8 mouse cellular contexts compared by ENCODE assay signal in the genomic region with DNA sequence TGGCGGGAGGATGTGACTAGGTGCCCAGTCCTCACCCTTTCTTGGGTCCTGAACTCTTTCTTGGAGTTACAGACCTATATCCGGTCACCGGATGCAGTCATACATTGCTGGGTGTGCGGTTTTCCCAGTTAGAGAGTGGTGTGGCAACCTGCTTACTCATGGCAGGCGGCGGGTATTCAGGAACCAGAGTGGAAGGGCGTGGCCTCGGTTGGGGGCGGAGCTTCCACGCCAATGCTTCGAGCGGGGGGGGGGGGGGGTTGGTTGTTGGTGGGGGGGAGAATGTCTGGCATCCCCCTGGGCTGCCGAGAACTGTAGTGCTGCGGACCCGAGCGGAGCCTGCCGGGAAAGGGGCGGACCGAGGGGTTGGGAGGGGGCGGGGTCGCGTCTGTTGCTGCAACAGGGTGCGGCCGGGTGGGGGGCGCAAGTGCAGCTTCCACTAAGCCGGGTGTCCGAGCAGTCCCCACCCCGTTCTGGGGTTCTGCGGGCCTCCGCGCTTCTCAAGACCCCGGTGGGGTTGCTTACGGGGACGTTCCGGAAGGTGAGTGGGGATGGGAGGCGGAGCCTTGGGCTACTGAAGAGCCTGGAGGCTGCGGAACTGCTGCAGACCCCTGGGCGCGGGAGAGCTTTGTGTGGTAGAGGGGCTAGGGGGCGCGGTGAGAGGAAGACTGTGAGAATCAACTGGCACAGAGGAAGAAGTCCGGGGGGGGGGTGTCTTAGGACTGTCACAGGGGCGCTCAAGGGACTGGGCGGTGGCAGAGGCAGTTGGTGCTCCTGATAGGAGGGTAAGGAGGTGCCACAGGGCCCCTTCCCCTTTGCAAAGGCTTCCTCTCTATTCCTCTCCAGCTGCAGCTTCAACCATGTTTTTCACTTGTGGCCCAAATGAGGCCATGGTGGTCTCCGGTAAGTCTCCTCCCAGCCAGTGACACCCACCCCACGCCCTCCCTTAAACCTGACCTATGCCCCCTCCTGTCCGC. TPM values are rescaled to one million over a fixed set of nuclear protein-coding genes. Genes with fewer than 3 reads are reported as not detected.
DNase-seq lines count a peak whose midpoint lies in the region; ATAC-seq and TF ChIP-seq lines count a peak whose summit lies in the region.

Flot1 (plus strand) TSS at position 267 of the 974 bp plus-strand sequence.

- H3K9ac ChIP-seq in embryonic facial prominence, embryonic 11.5 days (replicated peaks; ENCODE audit: low read length): peak within 1 kb of the TSS; percentile 65
- H3K9ac ChIP-seq in limb, embryonic 14.5 days (ENCODE audit: low read depth, low read length, severe bottlenecking): peak within 1 kb of the TSS; percentile 69
- peak within 1 kb of the TSS; percentile 82 for H3K9ac ChIP-seq in midbrain, embryonic 16.5 days (ENCODE audit: low read depth, low read length)

- no peaks in the 10 kb centered on the region for H3K9me3 ChIP-seq in embryonic facial prominence, embryonic 11.5 days (replicated peaks; ENCODE audit: control insufficient read depth, low read length)
- H3K9me3 ChIP-seq in limb, embryonic 14.5 days (ENCODE audit: control insufficient read depth, low read length): no peaks in the 10 kb centered on the region
- no peaks in the 10 kb centered on the region for H3K9me3 ChIP-seq in midbrain, embryonic 16.5 days (replicated peaks; ENCODE audit: control insufficient read depth, low read length, poor library complexity, severe bottlenecking)

- TF ChIP-seq POLR2A in limb, embryonic 14.5 days (IDR thresholded peaks at IDR 0.05; ENCODE audit: borderline replicate concordance, extremely low read depth, insufficient read depth, insufficient read length): peak; percentile 28; the same call in 1 of the 2 replicates

- peak within 1 kb of the TSS; percentile 58 for H3K4me3 ChIP-seq in embryonic facial prominence, embryonic 11.5 days (ENCODE audit: low read depth, low read length)
- peak within 1 kb of the TSS; percentile 65 for H3K4me3 ChIP-seq in limb, embryonic 14.5 days (replicated peaks; ENCODE audit: low read length)
- H3K4me3 ChIP-seq in midbrain, embryonic 16.5 days (ENCODE audit: low read depth, low read length): peak within 1 kb of the TSS; percentile 70

- under 1% methylated on average over 39 of the region's 47 CpGs for WGBS in embryonic facial prominence, embryonic 11.5 days
- WGBS in limb, embryonic 14.5 days: under 1% methylated on average over 32 of the region's 47 CpGs
- under 1% methylated on average over 38 of the region's 47 CpGs for whole genome bisulfite sequencing in midbrain, embryonic 16.5 days

- peak within 1 kb of the TSS; percentile 95 for H3K4me2 ChIP-seq in embryonic facial prominence, embryonic 11.5 days (ENCODE audit: low read depth, low read length)
- H3K4me2 ChIP-seq in limb, embryonic 14.5 days (replicated peaks; ENCODE audit: low read depth, low read length, severe bottlenecking): peak within 1 kb of the TSS; percentile 97
- H3K4me2 ChIP-seq in midbrain, embryonic 16.5 days (ENCODE audit: low read length): peak within 1 kb of the TSS; percentile 79

- H3K4me1 ChIP-seq in embryonic facial prominence, embryonic 11.5 days (ENCODE audit: control insufficient read depth, insufficient read depth, low read length): peaks cover 3% of the 10 kb centered on the region
- peaks cover 18% of the 10 kb centered on the region; the same call in 1 of the 2 replicates for H3K4me1 ChIP-seq in limb, embryonic 14.5 days (ENCODE audit: control insufficient read depth, insufficient read depth, low read length)
- H3K4me1 ChIP-seq in midbrain, embryonic 16.5 days (ENCODE audit: control insufficient read depth, insufficient read depth, low read length): peaks cover 29% of the 10 kb centered on the region

- no peaks in the 10 kb centered on the region for H3K36me3 ChIP-seq in embryonic facial prominence, embryonic 11.5 days (replicated peaks; ENCODE audit: control insufficient read depth, insufficient read depth, low read depth, low read length)
- H3K36me3 ChIP-seq in limb, embryonic 14.5 days (ENCODE audit: control insufficient read depth, insufficient read depth, low read length): peaks cover 23% of the 10 kb centered on the region
- peaks cover 6% of the 10 kb centered on the region; the same call in 1 of the 2 replicates for H3K36me3 ChIP-seq in midbrain, embryonic 16.5 days (ENCODE audit: control insufficient read depth, insufficient read depth, low read length)

- peak within 1 kb of the TSS; percentile 72 for H3K27ac ChIP-seq in embryonic facial prominence, embryonic 11.5 days (replicated peaks; ENCODE audit: low read depth, low read length)
- H3K27ac ChIP-seq in limb, embryonic 14.5 days (replicated peaks; ENCODE audit: low read depth, low read length): peak within 1 kb of the TSS; percentile 84
- peak within 1 kb of the TSS; percentile 84 for H3K27ac ChIP-seq in midbrain, embryonic 16.5 days (ENCODE audit: low read length)

- no peaks in the 10 kb centered on the region; the same call in 1 of the 2 replicates for H3K27me3 ChIP-seq in embryonic facial prominence, embryonic 11.5 days (ENCODE audit: control insufficient read depth, insufficient read depth, low read length)
- no peaks in the 10 kb centered on the region for H3K27me3 ChIP-seq in limb, embryonic 14.5 days (ENCODE audit: control insufficient read depth, insufficient read depth, low read length)
- H3K27me3 ChIP-seq in midbrain, embryonic 16.5 days (ENCODE audit: control insufficient read depth, insufficient read depth, low read depth, low read length): peaks cover 8% of the 10 kb centered on the region; the same call in 1 of the 2 replicates

- peak; percentile 86 for ATAC-seq in embryonic facial prominence, embryonic 11.5 days (replicated peaks; ENCODE audit: insufficient number of reproducible peaks, low FRiP score, low TSS enrichment, low read depth)
- ATAC-seq in granulocyte monocyte progenitor cell, adult 5-6 weeks (replicated peaks; ENCODE audit: poor library complexity, severe bottlenecking): peak; percentile 65
- ATAC-seq in limb, embryonic 14.5 days (ENCODE audit: low FRiP score, low read depth): peak; percentile 87
- peak; percentile 89 for ATAC-seq in midbrain, embryonic 16.5 days

- peak; percentile 90 for DNase-seq in 3134 (ENCODE audit: extremely low read depth, insufficient read length, low spot score)
- DNase-seq in adrenal gland, postnatal 14 days: peak; percentile 92
- peak; percentile 91 for DNase-seq in embryonic facial prominence, embryonic 11.5 days (ENCODE audit: low spot score)
- peak; percentile 86 for DNase-seq in kidney, adult 11 months
- DNase-seq in limb, embryonic 14.5 days (ENCODE audit: low spot score): peak; percentile 91
- peak; percentile 74 to 81 for DNase-seq in spleen, postnatal 14 days (ENCODE audit: low spot score in 2 of 2)

RNA-seq across cellular contexts. Expression of gene Flot1, which starts in this region (rescaled TPM):
- total RNA-seq in adrenal gland, postnatal 14 days (2021): 52.4 and 59.5 TPM in 2 replicates
- polyA plus RNA-seq in embryonic facial prominence, embryonic 11.5 days (2014; fragmentation: Nextera tagmentation; extraction: Ambion mirVana): 46.7 and 53.8 TPM in 2 replicates
- total RNA-seq in granulocyte monocyte progenitor cell, adult 5-6 weeks (2014; fragmentation: Nextera tagmentation): 66.8 and 109 TPM in 2 replicates
- 58.3 and 63.6 TPM in 2 replicates for total RNA-seq in granulocyte monocyte progenitor cell, adult 5-6 weeks (2017)
- 61.8 and 66.3 TPM in 2 replicates for polyA plus RNA-seq in limb, embryonic 14.5 days (2012; rRNA removed)
- polyA plus RNA-seq in limb, embryonic 14.5 days (2014; fragmentation: Nextera tagmentation; extraction: Ambion mirVana): 47.2 and 53.7 TPM in 2 replicates
- polyA plus RNA-seq in midbrain, embryonic 16.5 days (2015; fragmentation: Nextera tagmentation; extraction: Ambion mirVana): 102 and 104 TPM in 2 replicates

Comparison
In these comparisons a context has a peak if more than half of its experiments do, and no peak if none do; other contexts are left out.
1. Peak in every context shown above with its lines: DNase-seq, ATAC-seq, H3K4me3 ChIP-seq and H3K27ac ChIP-seq.